Mouse (Mus musculus): ENCODE measurements at regions not wholly inside any gene's neighbourhood (a gene's known extent, or its start where the extent isn't known, plus 50 kb on each side); places are given as distances from the start of the nearest gene placed in this dataset.

DNA sequence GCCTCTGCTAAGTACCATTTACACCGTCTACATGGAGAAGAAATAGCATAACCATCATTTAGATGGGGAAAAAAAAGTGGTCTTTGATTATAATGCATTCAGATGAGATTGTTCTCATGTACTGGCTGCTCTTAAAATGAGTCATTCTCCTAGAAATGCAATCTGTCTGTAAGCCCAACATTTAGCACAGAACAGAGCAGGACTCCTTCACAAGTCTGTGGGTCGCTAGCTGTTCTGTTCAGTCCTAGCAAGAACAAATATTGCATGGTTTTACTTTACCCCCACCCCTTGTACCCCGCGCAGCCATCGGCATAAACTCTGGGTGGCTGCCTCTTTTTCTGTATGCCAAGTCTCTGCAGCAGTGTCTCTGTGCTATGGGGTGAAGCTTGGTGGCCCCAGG is 685.4 kb downstream of the Tmem132b start:
- no peaks in the 10 kb centered on the region for H3K9me3 ChIP-seq
- 83% methylated on average over 5 of the region's 5 CpGs for WGBS

DNA sequence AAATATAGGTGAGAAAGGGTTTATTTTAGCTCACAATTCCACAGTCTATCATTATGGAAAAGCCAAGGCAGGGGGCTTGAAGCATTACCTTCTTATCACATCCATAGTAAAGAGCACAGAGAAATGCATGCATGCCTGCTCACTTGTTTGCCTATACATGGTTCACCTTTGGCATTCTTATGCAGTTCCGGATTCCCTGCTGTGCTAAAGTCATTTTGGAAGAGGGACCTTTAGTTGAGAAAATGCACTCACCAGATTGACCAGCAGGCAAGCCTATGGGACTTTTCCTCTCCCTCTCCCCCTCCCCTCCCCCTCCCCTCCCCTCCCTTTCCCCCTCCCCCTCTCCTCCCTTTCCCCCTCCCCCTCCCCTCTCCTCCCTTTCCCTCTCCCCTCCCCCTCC is 686.2 kb downstream of the Tmem132b start:
- Histone ChIP-seq H3K27me3 (replicated peaks) (no peaks in the 10 kb centered on the region; the same call in 1 of the 2 replicates), H3K9me3 (no peaks in the 10 kb centered on the region), H3K4me2 (replicated peaks) (no peak overlapping the region), H3K4me3 (replicated peaks) (no peak overlapping the region), H3K9ac (no peak overlapping the region), H3K4me1 (replicated peaks) (no peaks in the 10 kb centered on the region), H3K36me3 (no peaks in the 10 kb centered on the region), H3K27ac (no peak overlapping the region)
- ATAC-seq, result no peak
- 72% methylated on average over 1 of the region's 1 CpGs for WGBS

More for the DNA sequence above, 685.4 kb downstream of the Tmem132b start:
- no peak overlapping the region for H3K27ac ChIP-seq
- no peaks in the 10 kb centered on the region for H3K4me1 ChIP-seq (replicated peaks)
- no peak for ATAC-seq
- H3K36me3 ChIP-seq, result no peaks in the 10 kb centered on the region
- no peak overlapping the region for H3K4me2 ChIP-seq (replicated peaks)
- no peak overlapping the region for H3K4me3 ChIP-seq (replicated peaks)
- no peaks in the 10 kb centered on the region; the same call in 1 of the 2 replicates for H3K27me3 ChIP-seq (replicated peaks)
- H3K9ac ChIP-seq, result no peak overlapping the region

GRCm38 (mm10) chr5:126223696-126224095 is 692.1 kb downstream of the Tmem132b start:
- Histone ChIP-seq H3K4me1 (replicated peaks) (no peaks in the 10 kb centered on the region), H3K4me2 (replicated peaks) (no peak overlapping the region), H3K4me3 (replicated peaks) (no peak overlapping the region), H3K27ac (no peak overlapping the region), H3K9me3 (no peaks in the 10 kb centered on the region), H3K36me3 (no peaks in the 10 kb centered on the region), H3K27me3 (replicated peaks) (no peaks in the 10 kb centered on the region), H3K9ac (no peak overlapping the region)
- 87% methylated on average over 3 of the region's 3 CpGs for WGBS
- no peak for ATAC-seq

DNA sequence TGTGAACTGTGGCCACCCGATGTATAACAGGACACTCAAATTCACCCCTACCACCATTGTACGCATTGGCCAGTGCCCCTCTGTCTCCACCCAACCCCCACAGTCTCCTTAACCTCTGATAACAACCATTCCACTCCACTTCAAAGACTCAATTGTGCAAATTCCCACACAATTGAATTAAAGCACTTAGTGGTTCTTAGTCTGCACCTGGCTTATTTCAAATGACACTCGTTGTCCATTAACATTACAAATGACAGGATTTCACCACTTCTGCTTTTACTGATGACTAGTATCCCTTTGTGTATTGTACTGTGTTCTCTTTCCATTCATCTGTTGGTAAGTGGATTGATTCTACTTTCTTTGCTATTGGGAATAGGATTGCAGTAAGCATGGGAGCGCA is 699.2 kb downstream of the Tmem132b start:
- no peaks in the 10 kb centered on the region for H3K4me1 ChIP-seq (replicated peaks)

GRCm38 (mm10) chr5:126238071-126238470 is 706.5 kb downstream of the Tmem132b start:
- Histone ChIP-seq H3K27me3 (replicated peaks) (no peaks in the 10 kb centered on the region), H3K9me3 (no peaks in the 10 kb centered on the region), H3K36me3 (no peaks in the 10 kb centered on the region), H3K27ac (no peak overlapping the region), H3K9ac (no peak overlapping the region), H3K4me3 (replicated peaks) (no peak overlapping the region), H3K4me1 (replicated peaks) (no peaks in the 10 kb centered on the region), H3K4me2 (replicated peaks) (no peak overlapping the region)
- 66% methylated on average over 3 of the region's 3 CpGs for WGBS
- ATAC-seq, result no peak

More for the DNA sequence above, 699.2 kb downstream of the Tmem132b start:
- H3K9ac ChIP-seq, result no peak overlapping the region
- 64% methylated on average over 4 of the region's 4 CpGs for WGBS
- H3K27me3 ChIP-seq (replicated peaks), result no peaks in the 10 kb centered on the region
- no peak overlapping the region for H3K4me3 ChIP-seq (replicated peaks)
- no peak overlapping the region for H3K4me2 ChIP-seq (replicated peaks)
- H3K9me3 ChIP-seq, result no peaks in the 10 kb centered on the region
- no peaks in the 10 kb centered on the region for H3K36me3 ChIP-seq
- no peak for ATAC-seq
- no peak overlapping the region for H3K27ac ChIP-seq

DNA sequence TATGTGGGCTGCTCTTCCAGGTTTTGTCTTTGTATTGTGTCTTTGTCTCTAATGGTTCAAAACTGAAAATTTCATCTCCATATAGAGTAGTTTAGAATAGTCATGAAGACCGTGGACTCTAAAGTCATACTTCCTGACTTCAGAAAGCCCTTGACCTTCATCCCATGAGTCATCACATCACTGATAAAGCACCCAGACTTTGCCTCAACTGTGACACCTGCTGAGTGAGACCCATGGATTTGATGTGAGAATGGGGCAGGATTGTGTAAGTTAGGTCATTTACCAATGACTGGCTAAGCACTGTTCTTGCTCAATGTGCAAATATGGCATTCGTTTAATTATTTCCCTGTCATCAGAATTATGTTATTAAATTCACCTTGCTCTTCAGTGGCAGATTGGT is 714.2 kb downstream of the Tmem132b start:
- WGBS, result 66% methylated on average over 2 of the region's 2 CpGs
- no peak overlapping the region for H3K4me3 ChIP-seq (replicated peaks)
- no peaks in the 10 kb centered on the region for H3K36me3 ChIP-seq
- H3K4me1 ChIP-seq (replicated peaks), result no peaks in the 10 kb centered on the region
- no peaks in the 10 kb centered on the region for H3K9me3 ChIP-seq
- H3K9ac ChIP-seq, result no peak overlapping the region
- H3K4me2 ChIP-seq (replicated peaks), result no peak overlapping the region
- no peaks in the 10 kb centered on the region for H3K27me3 ChIP-seq (replicated peaks)
- H3K27ac ChIP-seq, result no peak overlapping the region
- peak; percentile 89 for ATAC-seq

DNA sequence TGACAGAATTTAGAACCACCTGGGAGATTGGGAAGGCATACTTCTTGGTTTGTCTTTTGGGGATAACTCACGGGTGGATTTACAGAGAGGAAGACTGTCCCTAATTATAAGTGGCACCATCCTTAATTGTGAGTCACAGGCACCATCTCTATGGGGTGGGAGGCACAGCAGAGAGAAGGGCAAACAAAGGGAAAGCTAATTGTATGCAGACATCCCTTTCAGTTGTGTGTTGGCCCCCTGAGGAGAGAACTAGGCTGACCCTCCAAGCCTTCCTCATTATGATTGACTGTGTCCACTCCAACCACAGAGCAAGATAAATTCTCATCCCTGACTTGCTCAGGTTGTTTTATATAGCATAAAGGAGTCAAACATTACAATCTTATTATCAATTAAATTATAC is 718.8 kb downstream of the Tmem132b start:
- Histone ChIP-seq H3K27ac (no peak overlapping the region), H3K9ac (no peak overlapping the region), H3K4me2 (replicated peaks) (no peak overlapping the region), H3K27me3 (replicated peaks) (no peaks in the 10 kb centered on the region), H3K4me3 (replicated peaks) (no peak overlapping the region), H3K9me3 (no peaks in the 10 kb centered on the region), H3K36me3 (no peaks in the 10 kb centered on the region), H3K4me1 (replicated peaks) (no peaks in the 10 kb centered on the region)
- no peak for ATAC-seq
- WGBS, result 74% methylated on average over 1 of the region's 1 CpGs

DNA sequence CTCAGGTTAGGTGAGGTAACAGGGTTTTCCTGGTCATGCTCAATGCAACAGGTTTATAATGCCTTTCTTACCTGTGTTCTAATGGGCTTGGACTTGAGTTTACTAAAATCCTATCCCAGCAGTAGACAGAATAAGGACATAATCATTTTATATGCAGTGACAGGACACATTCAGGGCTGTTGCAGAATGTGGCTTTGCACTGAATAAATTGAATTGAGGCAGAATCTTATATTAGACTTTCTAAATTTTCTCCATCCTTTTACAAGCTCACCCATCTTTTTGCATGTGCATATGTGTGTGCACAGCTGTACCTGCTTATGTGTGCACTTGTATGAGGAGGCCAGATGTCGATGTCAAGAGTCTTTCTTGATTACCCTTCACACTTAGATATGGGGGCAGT is 723.1 kb downstream of the Tmem132b start:
- H3K27ac ChIP-seq, result no peak overlapping the region
- H3K36me3 ChIP-seq, result no peaks in the 10 kb centered on the region
- H3K9me3 ChIP-seq, result no peaks in the 10 kb centered on the region
- no peak for ATAC-seq
- no peaks in the 10 kb centered on the region for H3K4me1 ChIP-seq (replicated peaks)
- no peaks in the 10 kb centered on the region for H3K27me3 ChIP-seq (replicated peaks)
- H3K4me2 ChIP-seq (replicated peaks), result no peak overlapping the region
- 79% methylated on average over 1 of the region's 1 CpGs for WGBS
- H3K4me3 ChIP-seq (replicated peaks), result no peak overlapping the region
- H3K9ac ChIP-seq, result no peak overlapping the region

DNA sequence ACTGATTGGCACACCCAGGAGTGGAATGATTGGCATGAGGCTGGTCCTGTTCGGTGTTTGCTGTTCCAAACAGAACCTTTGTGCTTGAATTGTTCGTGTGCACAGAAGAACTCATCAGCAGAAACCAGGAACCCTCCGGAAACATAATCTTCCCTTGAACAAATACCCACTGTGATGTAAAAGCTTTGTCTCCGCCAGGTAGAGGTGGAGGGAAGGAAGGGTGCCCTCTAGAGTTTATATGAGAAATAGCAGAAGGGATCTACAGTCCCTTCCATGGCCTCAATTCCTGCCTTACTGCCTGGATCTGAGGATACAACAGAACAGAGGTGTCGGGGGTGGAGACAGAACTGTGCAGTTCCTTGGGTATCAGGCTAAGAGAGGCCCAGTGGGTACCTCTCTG is 726.3 kb downstream of the Tmem132b start:
- no peak overlapping the region for H3K9ac ChIP-seq
- H3K27ac ChIP-seq, result no peak overlapping the region
- H3K4me2 ChIP-seq (replicated peaks), result no peak overlapping the region
- WGBS, result 59% methylated on average over 5 of the region's 5 CpGs
- ATAC-seq, result no peak
- H3K4me1 ChIP-seq (replicated peaks), result no peaks in the 10 kb centered on the region
- H3K9me3 ChIP-seq, result no peaks in the 10 kb centered on the region
- no peaks in the 10 kb centered on the region for H3K27me3 ChIP-seq (replicated peaks)
- H3K36me3 ChIP-seq, result no peaks in the 10 kb centered on the region
- no peak overlapping the region for H3K4me3 ChIP-seq (replicated peaks)

DNA sequence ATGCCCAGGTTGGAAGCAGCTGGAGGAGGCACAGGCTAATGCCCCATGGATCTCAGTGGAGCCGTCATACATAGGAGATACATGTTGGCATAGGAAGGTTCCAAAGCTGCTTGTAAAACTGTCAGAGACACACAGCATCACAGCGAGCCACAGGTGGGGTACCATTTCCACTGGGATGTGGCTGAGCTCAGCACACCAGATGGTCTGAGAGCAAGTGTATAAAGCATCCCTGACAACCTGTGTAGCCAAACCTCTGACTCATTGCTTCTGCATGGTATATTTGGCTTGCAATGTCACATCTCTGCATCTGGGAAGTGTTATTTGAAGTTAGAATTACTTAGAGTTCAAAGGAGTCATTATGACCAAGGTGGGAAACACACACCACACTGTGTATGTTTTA is 734.9 kb downstream of the Tmem132b start:
- Histone ChIP-seq H3K36me3 (no peaks in the 10 kb centered on the region), H3K27ac (no peak overlapping the region), H3K4me2 (replicated peaks) (no peak overlapping the region), H3K9ac (no peak overlapping the region), H3K4me1 (replicated peaks) (no peaks in the 10 kb centered on the region), H3K27me3 (replicated peaks) (no peaks in the 10 kb centered on the region), H3K9me3 (no peaks in the 10 kb centered on the region), H3K4me3 (replicated peaks) (no peak overlapping the region)
- WGBS, result 74% methylated on average over 2 of the region's 2 CpGs
- ATAC-seq, result no peak

- Histone ChIP-seq H3K9me3 (no peaks in the 10 kb centered on the region), H3K4me1 (replicated peaks) (no peaks in the 10 kb centered on the region), H3K9ac (no peak overlapping the region), H3K4me3 (replicated peaks) (no peak overlapping the region), H3K27me3 (replicated peaks) (no peaks in the 10 kb centered on the region), H3K36me3 (no peaks in the 10 kb centered on the region), H3K27ac (no peak overlapping the region), H3K4me2 (replicated peaks) (no peak overlapping the region)
- no peak for ATAC-seq
- 49% methylated on average over 2 of the region's 2 CpGs for WGBS
Observed at GRCm38 (mm10) chr5:126266929-126267609, 735.5 kb downstream of the Tmem132b start.

- WGBS, result 84% methylated on average over 4 of the region's 4 CpGs
- ATAC-seq, result no peak
Observed at GRCm38 (mm10) chr5:126268592-126268991, 737.0 kb downstream of the Tmem132b start.

DNA sequence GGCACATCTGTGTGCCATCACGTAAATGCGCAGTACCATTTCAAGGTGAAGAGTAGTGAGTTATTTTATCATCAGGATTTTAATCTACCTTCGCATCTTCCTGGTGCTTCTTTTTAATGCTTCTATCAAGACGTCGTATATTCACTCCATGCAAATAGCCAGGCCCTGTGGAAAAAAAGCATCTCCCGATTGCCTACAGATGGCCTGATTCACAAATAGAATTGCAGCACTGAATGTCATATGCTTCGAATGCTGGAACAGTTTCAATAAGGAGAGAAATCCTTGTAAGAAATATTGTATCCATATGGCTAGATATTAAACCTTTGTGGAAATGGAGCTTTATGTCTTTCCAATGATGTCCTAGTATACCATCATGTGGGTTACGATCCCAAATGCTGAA is 742.7 kb downstream of the Tmem132b start:
- no peak for ATAC-seq
- Histone ChIP-seq H3K27me3 (replicated peaks) (no peaks in the 10 kb centered on the region), H3K4me3 (replicated peaks) (no peak overlapping the region)

More at GRCm38 (mm10) chr5:126268592-126268991, 737.0 kb downstream of the Tmem132b start:
- no peak overlapping the region for H3K27ac ChIP-seq
- H3K36me3 ChIP-seq, result no peaks in the 10 kb centered on the region
- H3K27me3 ChIP-seq (replicated peaks), result no peaks in the 10 kb centered on the region
- H3K9me3 ChIP-seq, result no peaks in the 10 kb centered on the region
- H3K4me1 ChIP-seq (replicated peaks), result no peaks in the 10 kb centered on the region
- H3K9ac ChIP-seq, result no peak overlapping the region
- H3K4me2 ChIP-seq (replicated peaks), result no peak overlapping the region
- H3K4me3 ChIP-seq (replicated peaks), result no peak overlapping the region

More for the DNA sequence above, 742.7 kb downstream of the Tmem132b start:
- no peaks in the 10 kb centered on the region for H3K4me1 ChIP-seq (replicated peaks)
- H3K9ac ChIP-seq, result no peak overlapping the region
- H3K4me2 ChIP-seq (replicated peaks), result no peak overlapping the region
- no peaks in the 10 kb centered on the region for H3K9me3 ChIP-seq
- H3K27ac ChIP-seq, result no peak overlapping the region
- WGBS, result 88% methylated on average over 8 of the region's 8 CpGs
- H3K36me3 ChIP-seq, result no peaks in the 10 kb centered on the region
